Mouse (Mus musculus) G1E (cell line): ENCODE results near the gene Megf8. TPM values are rescaled to one million over a fixed set of nuclear protein-coding genes. Genes with fewer than 3 reads are reported as not detected.

Experiments
- ATAC-seq: 2 replicates; pipeline ENCODE4 v1.8.0; 2016; ENCODE audit warnings: mild to moderate bottlenecking; ENCODE audit not compliant: insufficient number of reproducible peaks, poor library complexity, low FRiP score, severe bottlenecking; ENCODE audit errors: extremely low read depth
- DNase-seq: peaks from one replicate; pipeline ENCODE4 v3.0.0; 2012; ENCODE audit warnings: low spot score
- H3K27me3 ChIP-seq: 2 replicates; pipeline ENCODE4 v1.6.1; 2012; ENCODE audit warnings: mild to moderate bottlenecking, low read length, inconsistent platforms; ENCODE audit not compliant: insufficient read depth
- H3K36me3 ChIP-seq: replicated peaks from 2 replicates; pipeline ENCODE3; 2012; ENCODE audit warnings: mild to moderate bottlenecking, inconsistent platforms
- H3K4me1 ChIP-seq: 2 replicates; pipeline ENCODE4 v1.6.1; 2012; ENCODE audit warnings: low read depth, low read length, inconsistent platforms, mixed read lengths; ENCODE audit not compliant: insufficient read depth
- H3K4me3 ChIP-seq: 2 replicates; pipeline ENCODE4 v1.5.1; 2012; ENCODE audit warnings: low read depth, mild to moderate bottlenecking, inconsistent platforms, low read length, moderate library complexity, mixed read lengths
- H3K9me3 ChIP-seq: replicated peaks from 2 replicates; pipeline ENCODE4 v1.6.1; 2012; ENCODE audit warnings: inconsistent platforms
- CTCF ChIP-seq: IDR thresholded peaks from 2 replicates; pipeline ENCODE4 v1.5.1; 2012; ENCODE audit warnings: low read depth, low read length, inconsistent platforms, mixed read lengths
- GATA1 ChIP-seq: IDR thresholded peaks from 2 replicates; pipeline ENCODE4 v1.6.1; 2012; ENCODE audit warnings: borderline replicate concordance, low read length, inconsistent platforms, mixed read lengths
- GATA2 ChIP-seq: IDR thresholded peaks from 2 replicates; pipeline ENCODE4 v1.6.1; 2012; ENCODE audit warnings: low read depth, low read length, inconsistent platforms, borderline replicate concordance
- POLR2AphosphoS5 ChIP-seq: IDR thresholded peaks from 2 replicates; pipeline ENCODE4 v1.6.1; 2012; ENCODE audit warnings: low read depth, low read length, inconsistent platforms; ENCODE audit not compliant: insufficient replicate concordance
- TAL1 ChIP-seq: conservative IDR thresholded peaks from 2 replicates; pipeline ENCODE4 v1.6.1; 2012; ENCODE audit warnings: low read depth, low read length, inconsistent platforms, mixed read lengths
- polyA plus RNA-seq: library from polyadenylated mRNA; stranded (reverse); fragments of >175 nt; gene quantifications from 2 replicates; pipeline ENCODE4 v1.2.3, GENCODE M21; 2012
- total RNA-seq, 2 experiments: library from RNA; stranded (forward) in 1 of 2; stranded (reverse) in 1 of 2; fragments of 200-1000 nt in 1 of 2; fragments of >200 nt in 1 of 2; fragmentation: Nextera tagmentation in 1 of 2; gene quantifications; 2 replicates each; pipeline ENCODE4 v1.2.3; 2014 to 2017

The Megf8 gene
- total and polyA plus RNA-seq, 3 experiments = 6.3 to 24.4 (median 14.3) TPM

DNA sequence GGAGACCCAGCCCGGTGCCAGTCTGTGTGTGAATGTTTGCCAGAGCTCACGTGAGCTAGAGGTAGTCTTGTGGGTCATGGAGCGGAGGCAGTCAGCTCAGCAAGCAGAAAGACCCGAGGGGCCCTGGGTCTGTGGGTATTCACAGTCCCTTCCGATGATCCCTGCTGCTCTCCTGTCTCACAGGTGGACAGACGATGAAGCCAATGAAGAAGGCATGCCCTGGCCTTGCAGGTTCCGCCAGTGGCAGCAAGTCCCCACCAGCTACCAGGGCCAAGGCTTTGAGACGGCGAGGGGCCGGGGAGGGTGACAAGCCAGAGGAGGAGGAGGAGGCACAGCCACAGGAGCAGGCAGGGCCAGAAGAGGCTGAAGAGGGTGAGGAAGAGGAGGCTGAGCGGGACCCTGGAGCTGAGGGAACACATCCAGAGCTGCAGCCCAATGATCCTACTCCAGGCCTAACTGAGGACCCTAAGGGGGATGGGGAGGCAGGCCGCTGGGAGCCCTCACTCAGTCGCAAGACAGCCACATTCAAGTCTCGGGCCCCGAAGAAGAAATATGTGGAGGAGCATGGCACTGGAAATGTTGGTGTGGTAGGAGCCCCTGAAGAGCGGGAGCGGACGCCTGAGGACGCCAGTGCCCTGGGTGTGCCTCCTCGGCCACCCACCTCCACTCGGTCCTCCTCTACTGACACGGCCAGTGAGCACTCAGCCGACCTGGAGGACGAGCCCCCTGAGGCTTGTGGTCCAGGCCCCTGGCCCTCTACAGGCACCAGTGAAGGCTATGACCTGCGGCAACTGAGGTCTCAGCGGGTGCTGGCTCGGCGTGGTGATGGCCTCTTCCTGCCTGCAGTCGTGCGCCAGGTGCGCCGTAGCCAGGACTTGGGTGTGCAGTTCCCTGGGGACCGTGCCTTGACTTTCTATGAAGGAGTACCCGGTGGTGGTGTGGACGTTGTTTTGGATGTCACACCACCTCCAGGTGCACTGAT lies 46.0 kb upstream of the Megf8 start:
- H3K4me1 ChIP-seq = peaks cover 87% of the 10 kb centered on the region
- H3K4me3 ChIP-seq = peak overlapping the region; percentile 31
- no peaks in the 10 kb centered on the region for H3K27me3 ChIP-seq
- H3K36me3 ChIP-seq = peaks cover 63% of the 10 kb centered on the region
- DNase-seq (no peak), ATAC-seq (no peak)
- H3K9me3 ChIP-seq = no peaks in the 10 kb centered on the region
- TF ChIP-seq GATA2 (no peak), GATA1 (no peak), TAL1 (no peak), POLR2AphosphoS5 (no peak), CTCF (no peak)

DNA sequence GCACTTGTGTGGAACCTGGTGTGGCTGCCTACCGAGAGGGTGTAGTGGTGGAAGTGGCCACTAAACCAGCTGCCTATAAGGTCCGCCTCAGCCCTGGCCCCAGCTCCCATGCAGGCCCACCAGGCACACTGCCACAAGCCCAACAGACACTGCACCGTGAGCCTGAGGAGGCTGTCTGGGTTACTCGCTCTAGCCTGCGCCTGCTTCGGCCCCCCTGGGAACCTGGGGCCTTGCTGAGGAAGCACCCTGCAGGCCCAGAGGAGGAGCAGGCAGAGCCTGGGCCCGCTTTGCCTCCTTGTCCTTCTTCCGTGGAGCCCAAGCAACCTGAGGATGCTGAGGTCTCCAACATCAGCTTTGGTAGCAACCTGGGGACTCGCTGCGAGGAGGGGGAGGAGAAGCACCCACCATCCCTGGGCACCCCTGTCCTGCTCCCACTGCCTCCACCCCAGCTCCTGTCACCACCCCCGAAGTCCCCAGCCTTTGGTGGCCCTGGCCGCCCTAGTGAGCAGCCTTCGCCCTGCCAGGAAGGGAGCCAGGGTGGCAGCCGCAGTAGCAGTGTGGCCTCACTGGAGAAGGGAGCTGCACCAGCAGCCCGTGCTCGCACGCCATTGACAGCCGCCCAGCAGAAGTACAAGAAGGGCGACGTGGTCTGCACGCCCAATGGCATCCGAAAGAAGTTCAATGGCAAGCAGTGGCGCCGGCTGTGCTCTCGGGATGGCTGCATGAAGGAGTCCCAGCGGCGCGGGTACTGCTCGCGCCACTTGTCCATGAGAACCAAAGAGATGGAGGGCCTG lies 45.1 kb upstream of the Megf8 start:
- ATAC-seq = no peak
- no peaks in the 10 kb centered on the region for H3K27me3 ChIP-seq
- H3K36me3 ChIP-seq = peaks cover 69% of the 10 kb centered on the region
- peak overlapping the region; percentile 65 for H3K4me3 ChIP-seq
- no peak for TF ChIP-seq GATA1
- TF ChIP-seq GATA2 = no peak
- TF ChIP-seq TAL1 = no peak
- TF ChIP-seq CTCF = no peak
- TF ChIP-seq POLR2AphosphoS5 = no peak
- H3K9me3 ChIP-seq = no peaks in the 10 kb centered on the region
- H3K4me1 ChIP-seq = peaks cover 88% of the 10 kb centered on the region
- no peak for DNase-seq

DNA sequence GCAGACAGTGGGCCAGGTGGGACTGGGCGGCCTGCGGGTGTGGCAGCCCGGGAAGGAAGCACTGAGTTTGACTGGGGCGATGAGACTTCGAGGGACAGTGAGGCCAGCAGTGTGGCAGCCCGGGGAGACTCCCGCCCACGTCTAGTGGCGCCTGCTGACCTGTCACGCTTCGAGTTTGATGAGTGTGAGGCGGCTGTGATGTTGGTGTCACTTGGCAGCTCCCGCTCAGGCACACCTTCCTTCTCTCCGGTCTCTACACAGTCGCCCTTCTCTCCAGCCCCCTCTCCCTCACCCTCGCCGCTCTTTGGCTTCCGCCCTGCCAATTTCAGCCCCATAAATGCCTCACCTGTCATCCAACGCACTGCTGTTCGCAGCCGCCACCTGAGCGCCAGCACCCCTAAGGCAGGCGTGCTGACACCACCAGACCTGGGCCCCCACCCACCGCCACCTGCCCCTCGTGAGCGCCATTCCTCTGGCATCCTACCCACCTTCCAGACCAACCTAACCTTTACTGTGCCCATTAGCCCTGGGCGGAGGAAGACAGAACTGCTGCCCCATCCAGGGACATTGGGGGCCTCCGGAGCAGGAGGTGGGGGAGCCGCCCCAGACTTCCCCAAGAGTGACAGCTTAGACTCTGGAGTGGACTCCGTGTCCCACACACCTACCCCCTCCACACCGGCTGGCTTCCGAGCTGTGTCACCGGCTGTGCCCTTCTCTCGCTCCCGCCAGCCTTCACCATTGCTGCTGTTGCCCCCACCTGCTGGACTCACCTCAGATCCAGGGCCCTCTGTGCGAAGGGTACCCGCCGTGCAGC lies 44.3 kb upstream of the Megf8 start:
- TF ChIP-seq GATA2 (no peak), GATA1 (no peak), CTCF (no peak), TAL1 (no peak), POLR2AphosphoS5 (no peak)
- H3K9me3 ChIP-seq = no peaks in the 10 kb centered on the region
- H3K27me3 ChIP-seq = no peaks in the 10 kb centered on the region
- peaks cover 75% of the 10 kb centered on the region for H3K36me3 ChIP-seq
- no peak for ATAC-seq
- H3K4me1 ChIP-seq = peaks cover 92% of the 10 kb centered on the region
- no peak for DNase-seq
- H3K4me3 ChIP-seq = peak overlapping the region; percentile 65; the same call in 1 of the 2 replicates

DNA sequence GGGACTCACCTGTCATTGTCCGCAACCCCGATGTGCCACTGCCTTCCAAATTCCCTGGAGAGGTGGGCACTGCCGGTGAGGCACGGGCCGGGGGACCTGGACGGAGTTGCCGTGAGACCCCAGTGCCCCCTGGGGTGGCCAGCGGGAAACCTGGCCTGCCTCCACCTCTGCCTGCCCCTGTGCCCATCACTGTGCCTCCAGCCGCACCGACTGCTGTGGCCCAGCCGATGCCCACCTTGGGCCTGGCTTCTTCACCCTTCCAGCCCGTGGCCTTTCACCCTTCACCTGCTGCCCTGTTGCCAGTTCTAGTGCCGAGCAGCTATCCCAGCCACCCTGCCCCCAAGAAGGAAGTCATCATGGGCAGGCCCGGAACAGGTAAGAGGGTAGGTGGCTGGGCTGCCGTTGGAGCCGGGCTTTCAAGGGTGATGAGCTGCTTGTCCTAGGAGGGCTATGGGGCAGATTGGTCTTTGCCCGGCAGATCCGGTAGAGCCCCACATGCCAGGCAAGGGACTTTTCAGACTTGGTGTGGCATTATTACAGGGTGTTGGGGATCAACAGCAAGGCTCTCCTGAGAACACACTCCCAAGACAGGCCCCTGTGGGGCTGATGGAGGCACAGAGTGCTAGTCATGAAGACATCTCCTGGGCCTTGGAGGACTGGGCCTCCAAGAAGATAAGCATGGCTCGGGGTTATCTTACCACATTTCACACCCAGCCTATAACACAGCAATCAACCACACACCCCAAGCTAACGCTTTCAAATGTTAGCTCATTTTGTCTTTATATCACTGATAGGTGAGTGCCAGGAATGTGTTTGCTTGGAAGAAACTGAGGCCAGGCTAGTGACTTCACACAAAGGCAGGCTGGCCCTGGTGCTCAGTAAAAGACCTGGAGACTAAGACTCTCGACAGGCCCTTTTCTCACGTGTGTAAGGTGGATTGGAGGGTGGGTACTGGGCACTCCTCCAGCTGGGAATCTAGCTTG lies 43.4 kb upstream of the Megf8 start:
- ATAC-seq = no peak
- DNase-seq = peak; percentile 44
- H3K36me3 ChIP-seq = peaks cover 76% of the 10 kb centered on the region
- no peaks in the 10 kb centered on the region for H3K9me3 ChIP-seq
- peak overlapping the region; percentile 65; the same call in 1 of the 2 replicates for H3K4me3 ChIP-seq
- TF ChIP-seq CTCF (no peak), GATA1 (no peak)
- peaks cover 98% of the 10 kb centered on the region for H3K4me1 ChIP-seq
- no peaks in the 10 kb centered on the region for H3K27me3 ChIP-seq

DNA sequence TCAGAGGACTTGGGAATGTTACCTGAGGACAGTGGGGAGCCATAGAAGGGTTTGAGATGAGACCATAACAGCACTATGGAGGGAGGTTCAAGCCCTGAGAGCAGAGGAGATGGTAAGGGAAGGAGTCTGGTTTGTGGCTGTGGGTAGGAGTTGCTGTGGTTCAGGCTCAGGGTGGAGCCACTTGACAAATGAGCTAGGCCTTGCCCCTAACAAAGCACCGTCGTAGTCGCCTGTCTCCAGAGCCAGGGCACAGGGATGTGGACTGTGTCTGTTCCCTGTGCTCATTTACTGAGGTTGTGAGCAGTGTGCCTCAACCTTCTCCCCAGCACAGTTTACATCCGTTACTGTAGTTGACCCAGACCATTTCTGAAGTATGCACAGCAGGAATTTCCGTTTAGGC lies 42.4 kb upstream of the Megf8 start:
- H3K27me3 ChIP-seq = no peaks in the 10 kb centered on the region
- H3K4me3 ChIP-seq = peak overlapping the region; percentile 39; the same call in 1 of the 2 replicates
- H3K9me3 ChIP-seq = no peaks in the 10 kb centered on the region
- H3K4me1 ChIP-seq = peaks cover 97% of the 10 kb centered on the region
- no peak for ATAC-seq
- TF ChIP-seq CTCF (no peak), GATA1 (no peak), GATA2 (no peak), TAL1 (no peak), POLR2AphosphoS5 (no peak)
- DNase-seq = peak; percentile 46
- peaks cover 76% of the 10 kb centered on the region for H3K36me3 ChIP-seq
